Mouse (Mus musculus) hindbrain, embryonic 10.5 days (tissue): ENCODE measurements around the gene Zgpat. TPM values are rescaled to one million over a fixed set of nuclear protein-coding genes. Genes with fewer than 3 reads are reported as not detected.

Source experiments
- DNase-seq: peaks from one replicate; pipeline ENCODE4 v3.0.0-alpha.2; 2017; ENCODE audit warnings: low spot score
- H3K27ac ChIP-seq: fragments of 300-500 bp; sonication (generic); 2 replicates; pipeline ENCODE4 v1.5.1; 2016; ENCODE audit warnings: mild to moderate bottlenecking, moderate library complexity
- H3K27me3 ChIP-seq: fragments of 300-500 bp; sonication (generic); 2 replicates; pipeline ENCODE4 v1.6.1; 2016; ENCODE audit warnings: mild to moderate bottlenecking; ENCODE audit not compliant: poor library complexity, insufficient read depth, severe bottlenecking
- H3K36me3 ChIP-seq: fragments of 300-500 bp; sonication (generic); 2 replicates; pipeline ENCODE4 v1.6.1; 2016; ENCODE audit warnings: mild to moderate bottlenecking, moderate library complexity
- H3K4me1 ChIP-seq: fragments of 300-500 bp; sonication (generic); replicated peaks from 2 replicates; pipeline ENCODE4 v1.6.1; 2016; ENCODE audit warnings: mild to moderate bottlenecking
- H3K4me3 ChIP-seq: fragments of 300-500 bp; sonication (generic); 2 replicates; pipeline ENCODE4 v1.5.1; 2016; ENCODE audit warnings: mild to moderate bottlenecking, moderate library complexity
- H3K9me3 ChIP-seq: fragments of 300-500 bp; sonication (generic); 2 replicates; pipeline ENCODE4 v1.6.1; 2016; ENCODE audit warnings: mild to moderate bottlenecking, moderate library complexity
- WGBS: fragments of 180-500 bp; shearing (Covaris S2); methylation state at CpG from one replicate; pipeline ENCODE4 v1.1.7; 2016; 5-methylcytosine and 5-hydroxymethylcytosine counted together
- polyA plus RNA-seq: library from polyadenylated mRNA; unstranded; fragments of >200 nt; fragmentation: Nextera tagmentation; extraction: Ambion mirVana; gene quantifications from 2 replicates; pipeline ENCODE4 v1.2.1, GENCODE M21; 2016

The Zgpat gene
- polyA plus RNA-seq, 1 experiment from 2014 or later, result 53.0 TPM

GRCm38 (mm10) chr2:181370001-181370400, 5.3 kb downstream of the Zgpat start:
- WGBS, result 97% methylated on average over 5 of the region's 5 CpGs
- Histone ChIP-seq H3K36me3 (peaks cover 45% of the 10 kb centered on the region), H3K4me1 (peaks cover 32% of the 10 kb centered on the region), H3K27me3 (no peaks in the 10 kb centered on the region), H3K4me3 (no peak overlapping the region), H3K9me3 (peaks cover 5% of the 10 kb centered on the region), H3K27ac (no peak overlapping the region)
- no peak for DNase-seq

GRCm38 (mm10) chr2:181375787-181376186, 11.1 kb downstream of the Zgpat start:
- Histone ChIP-seq H3K36me3 (peaks cover 40% of the 10 kb centered on the region), H3K27me3 (no peaks in the 10 kb centered on the region), H3K27ac (no peak overlapping the region), H3K4me3 (no peak overlapping the region), H3K4me1 (no peaks in the 10 kb centered on the region), H3K9me3 (no peaks in the 10 kb centered on the region)
- no peak for DNase-seq
- WGBS, result 88% methylated on average over 2 of the region's 2 CpGs

- WGBS, result 89% methylated on average over 2 of the region's 2 CpGs
- H3K4me1 ChIP-seq, result no peaks in the 10 kb centered on the region
- DNase-seq, result no peak
- no peaks in the 10 kb centered on the region for H3K27me3 ChIP-seq
- no peaks in the 10 kb centered on the region for H3K9me3 ChIP-seq
- H3K36me3 ChIP-seq, result peaks cover 42% of the 10 kb centered on the region
- H3K4me3 ChIP-seq, result no peak overlapping the region
- no peak overlapping the region for H3K27ac ChIP-seq
Measured at GRCm38 (mm10) chr2:181377230-181377629, 12.5 kb downstream of the Zgpat start.

- H3K9me3 ChIP-seq, result no peaks in the 10 kb centered on the region
Measured at GRCm38 (mm10) chr2:181378701-181379100, 14.0 kb downstream of the Zgpat start.

GRCm38 (mm10) chr2:181379778-181380177, 15.1 kb downstream of the Zgpat start, which contains the start of gene Lime1:
Lime1 (plus strand) TSS chr2:181380078.
- peaks cover 67% of the 10 kb centered on the region for H3K36me3 ChIP-seq

More at GRCm38 (mm10) chr2:181378701-181379100, 14.0 kb downstream of the Zgpat start:
- peaks cover 56% of the 10 kb centered on the region for H3K36me3 ChIP-seq
- no peaks in the 10 kb centered on the region for H3K4me1 ChIP-seq
- DNase-seq, result no peak
- no peak overlapping the region for H3K27ac ChIP-seq
- WGBS, result 92% methylated on average over 5 of the region's 5 CpGs
- no peaks in the 10 kb centered on the region for H3K27me3 ChIP-seq
- H3K4me3 ChIP-seq, result no peak overlapping the region

GRCm38 (mm10) chr2:181380251-181380650, 15.5 kb downstream of the Zgpat start:
- Histone ChIP-seq H3K4me3 (no peak overlapping the region), H3K27me3 (no peaks in the 10 kb centered on the region), H3K27ac (no peak overlapping the region), H3K36me3 (peaks cover 72% of the 10 kb centered on the region), H3K4me1 (no peaks in the 10 kb centered on the region), H3K9me3 (no peaks in the 10 kb centered on the region)
- WGBS, result 88% methylated on average over 5 of the region's 5 CpGs
- no peak for DNase-seq

More at GRCm38 (mm10) chr2:181379778-181380177, 15.1 kb downstream of the Zgpat start, which contains the start of gene Lime1:
- WGBS, result 93% methylated on average over 12 of the region's 12 CpGs
- H3K27me3 ChIP-seq, result no peaks in the 10 kb centered on the region
- no peak for DNase-seq
- H3K27ac ChIP-seq, result no peak within 1 kb of the TSS
- H3K4me1 ChIP-seq, result no peaks in the 10 kb centered on the region
- H3K9me3 ChIP-seq, result no peaks in the 10 kb centered on the region
- no peak within 1 kb of the TSS for H3K4me3 ChIP-seq

GRCm38 (mm10) chr2:181381107-181381506, 16.4 kb downstream of the Zgpat start:
- Histone ChIP-seq H3K9me3 (no peaks in the 10 kb centered on the region), H3K27me3 (no peaks in the 10 kb centered on the region), H3K4me1 (no peaks in the 10 kb centered on the region), H3K4me3 (no peak overlapping the region), H3K36me3 (peaks cover 79% of the 10 kb centered on the region), H3K27ac (no peak overlapping the region)
- DNase-seq, result no peak
- WGBS, result 91% methylated on average over 5 of the region's 5 CpGs

- Histone ChIP-seq H3K4me3 (no peak overlapping the region), H3K27ac (no peak overlapping the region), H3K9me3 (no peaks in the 10 kb centered on the region), H3K36me3 (peaks cover 86% of the 10 kb centered on the region), H3K4me1 (no peaks in the 10 kb centered on the region), H3K27me3 (no peaks in the 10 kb centered on the region)
- 90% methylated on average over 6 of the region's 6 CpGs for WGBS
- no peak for DNase-seq
Measured at GRCm38 (mm10) chr2:181381631-181382306, 17.0 kb downstream of the Zgpat start.

- Histone ChIP-seq H3K36me3 (peaks cover 82% of the 10 kb centered on the region), H3K4me1 (no peaks in the 10 kb centered on the region), H3K4me3 (no peak overlapping the region), H3K9me3 (no peaks in the 10 kb centered on the region), H3K27ac (no peak overlapping the region), H3K27me3 (no peaks in the 10 kb centered on the region)
- DNase-seq, result no peak
- whole genome bisulfite sequencing, result 89% methylated on average over 7 of the region's 7 CpGs
Measured at GRCm38 (mm10) chr2:181384463-181384862, 19.7 kb downstream of the Zgpat start.

GRCm38 (mm10) chr2:181384919-181385391, 20.2 kb downstream of the Zgpat start:
- 93% methylated on average over 4 of the region's 4 CpGs for WGBS
- Histone ChIP-seq H3K4me3 (no peak overlapping the region), H3K36me3 (peaks cover 82% of the 10 kb centered on the region), H3K27me3 (no peaks in the 10 kb centered on the region), H3K9me3 (no peaks in the 10 kb centered on the region), H3K27ac (no peak overlapping the region), H3K4me1 (no peaks in the 10 kb centered on the region)
- DNase-seq, result no peak

GRCm38 (mm10) chr2:181385885-181386284, 21.2 kb downstream of the Zgpat start:
- Histone ChIP-seq H3K4me3 (no peak overlapping the region), H3K4me1 (0 out of 2 replicates have a peak, but pooled peaks cover 4% of the 10 kb centered on the region), H3K27me3 (no peaks in the 10 kb centered on the region), H3K36me3 (peaks cover 82% of the 10 kb centered on the region), H3K9me3 (no peaks in the 10 kb centered on the region), H3K27ac (0 out of 2 replicates have a peak overlapping the region, but pooled peaks have one; percentile 9)
- no peak for DNase-seq
- 89% methylated on average over 3 of the region's 3 CpGs for WGBS

- 63% methylated on average over 4 of the region's 4 CpGs for WGBS
- Histone ChIP-seq H3K36me3 (peaks cover 82% of the 10 kb centered on the region), H3K27ac (no peak overlapping the region), H3K4me3 (no peak overlapping the region), H3K4me1 (0 out of 2 replicates have a peak, but pooled peaks cover 4% of the 10 kb centered on the region), H3K9me3 (no peaks in the 10 kb centered on the region), H3K27me3 (no peaks in the 10 kb centered on the region)
- DNase-seq, result no peak
Measured at GRCm38 (mm10) chr2:181386663-181387210, 22.0 kb downstream of the Zgpat start.

- Histone ChIP-seq H3K27me3 (no peaks in the 10 kb centered on the region), H3K36me3 (peaks cover 74% of the 10 kb centered on the region), H3K4me1 (0 out of 2 replicates have a peak, but pooled peaks cover 4% of the 10 kb centered on the region), H3K27ac (no peak overlapping the region), H3K4me3 (no peak overlapping the region), H3K9me3 (no peaks in the 10 kb centered on the region)
- no peak for DNase-seq
- WGBS, result 83% methylated on average over 4 of the region's 4 CpGs
Measured at GRCm38 (mm10) chr2:181390136-181390870, 25.6 kb downstream of the Zgpat start.
